Mouse (Mus musculus) ES-Bruce4 (cell line): ENCODE results near the gene Pitpna. TPM values are rescaled to one million over a fixed set of nuclear protein-coding genes. Genes with fewer than 3 reads are reported as not detected.

Experiments
- H3K27ac ChIP-seq: 2 replicates; pipeline ENCODE4 v1.5.1; 2012; ENCODE audit warnings: low read length, inconsistent platforms; ENCODE audit not compliant: insufficient read depth
- H3K27me3 ChIP-seq: 2 replicates; pipeline ENCODE4 v1.6.1; 2012; ENCODE audit warnings: mild to moderate bottlenecking, low read length, inconsistent platforms; ENCODE audit not compliant: control insufficient read depth, poor library complexity, insufficient read depth, severe bottlenecking
- H3K36me3 ChIP-seq: 2 replicates; pipeline ENCODE4 v1.6.1; 2012; ENCODE audit warnings: inconsistent platforms, mild to moderate bottlenecking, low read length, moderate library complexity; ENCODE audit not compliant: control insufficient read depth, poor library complexity, insufficient read depth, severe bottlenecking
- H3K4me1 ChIP-seq: one replicate; pipeline ENCODE4 v1.8.1; 2011; ENCODE audit warnings: low read length; ENCODE audit not compliant: control insufficient read depth, insufficient read depth
- H3K4me3 ChIP-seq: 2 replicates; pipeline ENCODE4 v1.5.1; 2011; ENCODE audit warnings: low read depth, mild to moderate bottlenecking, low read length
- H3K9ac ChIP-seq: 2 replicates; pipeline ENCODE4 v1.6.1; 2012; ENCODE audit warnings: low read depth, mild to moderate bottlenecking, inconsistent platforms; ENCODE audit not compliant: poor library complexity, severe bottlenecking
- H3K9me3 ChIP-seq: replicated peaks from 2 replicates; pipeline ENCODE4 v1.6.1; 2012; ENCODE audit warnings: mild to moderate bottlenecking, low read length, inconsistent platforms; ENCODE audit not compliant: control insufficient read depth, poor library complexity, insufficient read depth, severe bottlenecking
- CTCF ChIP-seq: IDR thresholded peaks from one replicate; pipeline ENCODE4 v1.8.1; 2011; ENCODE audit warnings: low read depth, low read length
- EP300 ChIP-seq: IDR thresholded peaks from 2 replicates; pipeline ENCODE4 v1.6.1; 2011; ENCODE audit warnings: low read depth, low read length; ENCODE audit not compliant: insufficient read depth
- POLR2A ChIP-seq: IDR thresholded peaks from one replicate; pipeline ENCODE4 v1.8.1; 2011; ENCODE audit warnings: low read length; ENCODE audit not compliant: insufficient read depth
- polyA plus RNA-seq: library from polyadenylated mRNA; stranded (reverse); fragments of >200 nt; gene quantifications from 2 replicates; pipeline ENCODE4 v1.2.4, GENCODE M21; 2011; ENCODE audit warnings: low read depth; ENCODE audit not compliant: missing spikeins, insufficient read depth, insufficient read length

The Pitpna gene
- polyA plus RNA-seq, 1 experiment = 70.5 TPM

DNA sequence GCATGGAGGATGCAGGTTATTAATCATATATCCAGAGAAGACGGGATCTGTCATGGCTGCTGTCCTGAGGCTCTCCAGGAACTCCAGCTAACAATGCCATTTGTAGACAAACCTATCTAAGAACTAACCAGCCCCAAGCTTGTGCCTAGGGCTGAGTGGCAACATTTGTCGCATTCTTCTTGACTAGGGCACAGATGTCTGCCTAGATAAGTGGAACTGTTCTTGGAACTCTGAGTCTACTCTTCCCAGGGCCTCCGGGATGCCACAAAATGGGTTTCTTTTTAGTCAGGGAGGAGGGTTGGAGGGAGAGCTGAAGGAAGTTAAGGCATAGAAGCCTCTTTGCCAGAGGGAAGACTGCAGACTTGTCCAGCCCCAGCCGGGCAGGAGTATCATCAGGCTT, 41.8 kb upstream of the Pitpna start:
- TF ChIP-seq EP300 (no peak), CTCF (no peak), POLR2A (no peak)
- H3K27me3 ChIP-seq = no peaks in the 10 kb centered on the region
- no peak overlapping the region for H3K4me3 ChIP-seq
- peaks cover 2% of the 10 kb centered on the region for H3K4me1 ChIP-seq
- no peak overlapping the region for H3K27ac ChIP-seq
- no peaks in the 10 kb centered on the region for H3K9me3 ChIP-seq
- no peaks in the 10 kb centered on the region for H3K36me3 ChIP-seq
- H3K9ac ChIP-seq = no peak overlapping the region

DNA sequence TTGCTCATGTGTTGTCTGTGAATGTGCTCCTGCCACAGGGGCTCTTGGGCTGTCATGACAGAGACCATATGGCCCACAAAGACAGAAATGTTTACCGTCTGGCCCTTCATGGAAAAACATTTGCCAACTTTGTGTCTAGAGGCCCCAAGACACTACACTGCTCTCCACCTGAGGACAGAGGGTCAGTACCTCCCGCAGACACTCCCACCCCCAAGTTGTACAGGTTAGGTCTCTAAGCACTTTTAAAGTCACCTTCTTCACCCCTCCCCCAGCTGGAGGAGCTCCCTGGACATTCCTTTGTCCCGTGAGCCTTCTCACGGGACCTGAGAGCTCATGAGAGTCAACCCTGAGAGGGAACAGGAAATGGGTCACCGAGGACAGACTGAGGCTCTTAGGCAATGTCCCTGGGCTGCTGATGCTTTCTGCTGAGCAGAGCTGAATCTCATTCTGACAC, 38.2 kb upstream of the Pitpna start:
- H3K36me3 ChIP-seq = no peaks in the 10 kb centered on the region
- H3K27me3 ChIP-seq = no peaks in the 10 kb centered on the region
- TF ChIP-seq CTCF = no peak
- 0 out of 2 replicates have a peak, but pooled peaks have one; percentile 37 for TF ChIP-seq EP300
- H3K9ac ChIP-seq = no peak overlapping the region
- H3K4me3 ChIP-seq = no peak overlapping the region
- no peaks in the 10 kb centered on the region for H3K9me3 ChIP-seq
- no peak overlapping the region for H3K27ac ChIP-seq
- peaks cover 8% of the 10 kb centered on the region for H3K4me1 ChIP-seq

DNA sequence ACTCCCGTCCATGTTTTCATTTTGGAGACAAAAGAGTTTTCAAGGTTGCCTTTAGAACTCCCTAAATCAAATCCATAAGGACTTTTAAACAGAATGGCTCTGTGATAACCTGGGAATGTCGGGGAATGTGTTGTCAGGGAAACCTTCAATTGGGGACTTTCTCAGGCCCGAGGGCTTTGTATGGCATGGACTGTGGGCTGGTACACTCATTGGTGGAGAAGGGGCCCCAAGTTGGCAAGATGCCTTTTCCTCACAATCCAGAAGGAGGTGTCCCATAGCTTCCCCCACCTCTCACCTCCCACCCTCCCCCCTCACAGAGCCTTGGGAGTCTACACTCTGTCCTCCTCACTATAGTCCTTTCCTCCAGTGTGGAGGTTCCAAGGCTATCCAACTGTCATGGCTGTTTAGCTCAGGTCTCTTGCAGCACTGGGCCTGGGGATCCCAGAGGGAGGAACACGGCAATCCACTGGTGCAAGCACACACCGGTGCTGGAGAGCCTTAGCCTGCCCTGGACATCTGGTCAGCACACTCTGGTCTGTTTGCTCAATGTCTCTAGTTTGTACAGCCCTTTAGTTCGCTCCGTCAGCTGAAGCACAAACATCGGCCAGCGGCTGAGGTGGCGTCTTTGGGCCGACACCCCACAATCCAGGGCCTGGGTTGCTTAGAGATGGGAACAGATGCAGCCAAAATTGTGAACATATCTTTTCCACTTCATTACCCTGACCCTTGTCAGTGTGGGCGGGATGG, 37.5 kb upstream of the Pitpna start:
- Histone ChIP-seq H3K4me3 (no peak overlapping the region), H3K9me3 (no peaks in the 10 kb centered on the region), H3K4me1 (peaks cover 8% of the 10 kb centered on the region), H3K9ac (no peak overlapping the region), H3K27me3 (no peaks in the 10 kb centered on the region), H3K36me3 (no peaks in the 10 kb centered on the region), H3K27ac (no peak overlapping the region)
- TF ChIP-seq CTCF = no peak
- TF ChIP-seq EP300 = no peak
- TF ChIP-seq POLR2A = no peak

DNA sequence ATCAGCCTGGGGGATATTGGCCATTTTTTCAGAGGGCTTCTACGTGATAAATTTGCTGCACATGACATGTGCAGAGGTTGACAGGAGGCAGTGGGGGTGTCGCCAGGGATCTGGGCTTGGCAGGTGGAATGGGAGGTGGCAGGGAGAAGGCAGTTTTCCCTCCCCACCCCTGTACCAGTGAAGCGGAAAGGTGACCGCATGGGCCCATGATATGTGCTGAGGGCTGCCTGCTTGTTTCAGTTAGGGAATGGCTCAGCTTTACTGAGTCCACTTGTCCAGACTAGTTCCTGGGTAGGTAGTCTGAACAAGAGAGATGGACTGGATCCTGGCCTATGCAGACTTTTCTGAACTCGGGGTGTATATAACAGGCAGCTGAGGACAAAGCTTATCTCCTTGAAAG, 36.6 kb upstream of the Pitpna start:
- no peak overlapping the region for H3K27ac ChIP-seq

DNA sequence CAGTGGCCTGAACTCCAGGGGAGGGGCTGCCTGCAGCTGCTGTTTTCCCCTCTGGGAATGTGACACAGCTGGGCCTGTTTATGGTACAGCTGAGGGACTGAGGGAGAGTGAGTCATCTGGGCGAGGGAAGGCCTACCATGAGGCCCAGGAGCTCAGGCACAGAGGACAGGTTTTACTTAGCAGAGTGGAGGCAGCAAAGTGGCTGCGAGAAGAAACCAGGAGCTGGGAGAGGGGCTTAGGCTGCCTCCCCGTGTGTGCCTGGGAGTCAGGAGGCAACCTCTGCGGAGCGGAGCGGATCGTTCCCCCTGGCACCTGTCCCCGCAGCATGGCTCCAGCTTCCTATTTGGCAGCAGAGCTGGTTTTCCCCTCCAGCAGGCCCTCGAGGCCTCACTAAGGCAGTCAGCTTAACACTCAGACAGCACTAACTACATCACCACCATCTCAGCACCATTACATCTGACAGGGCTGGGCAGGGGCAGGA, 35.9 kb upstream of the Pitpna start:
- Histone ChIP-seq H3K4me3 (no peak overlapping the region; the same call in 1 of the 2 replicates), H3K4me1 (peaks cover 9% of the 10 kb centered on the region), H3K9me3 (no peaks in the 10 kb centered on the region), H3K27me3 (no peaks in the 10 kb centered on the region), H3K9ac (peak overlapping the region; percentile 4; the same call in 1 of the 2 replicates), H3K36me3 (no peaks in the 10 kb centered on the region), H3K27ac (peak overlapping the region; percentile 4)
- TF ChIP-seq EP300 (0 out of 2 replicates have a peak, but pooled peaks have one; percentile 60), POLR2A (no peak)

More for the DNA sequence above, 36.6 kb upstream of the Pitpna start:
- 0 out of 2 replicates have a peak overlapping the region, but pooled peaks have one; percentile 4 for H3K9ac ChIP-seq
- H3K9me3 ChIP-seq = no peaks in the 10 kb centered on the region
- TF ChIP-seq EP300 (no peak), POLR2A (no peak), CTCF (no peak)
- no peaks in the 10 kb centered on the region for H3K36me3 ChIP-seq
- peaks cover 8% of the 10 kb centered on the region for H3K4me1 ChIP-seq
- no peak overlapping the region for H3K4me3 ChIP-seq
- H3K27me3 ChIP-seq = no peaks in the 10 kb centered on the region

DNA sequence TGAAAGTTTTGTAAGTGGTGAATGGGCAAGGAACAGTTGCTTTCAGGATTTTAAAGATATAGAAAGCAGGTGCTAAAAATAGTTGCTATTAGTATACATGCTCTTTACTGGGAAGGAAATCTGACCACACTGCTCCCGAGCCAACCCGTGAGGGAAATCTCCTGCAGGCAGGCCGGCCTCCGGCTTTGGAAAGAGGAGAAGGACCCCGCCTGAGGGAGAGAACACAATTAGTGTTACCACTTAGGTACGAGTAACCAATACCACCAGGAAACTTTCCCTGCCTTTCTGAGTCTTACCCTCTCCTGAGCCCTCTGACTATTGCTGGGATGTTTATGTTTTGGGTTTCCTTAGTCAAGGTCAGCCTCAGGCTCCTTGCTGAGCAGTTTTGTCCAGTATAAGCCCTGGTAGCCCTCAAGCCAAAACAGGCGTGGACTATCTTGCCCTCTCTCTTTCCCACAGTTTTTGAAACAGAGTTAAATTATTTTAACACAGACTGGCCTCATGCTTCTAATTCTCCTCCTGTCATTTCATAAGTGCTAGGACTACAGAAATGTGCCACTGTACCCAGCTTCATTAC, 34.9 kb upstream of the Pitpna start:
- H3K27ac ChIP-seq = peak overlapping the region; percentile 15; the same call in 1 of the 2 replicates
- no peaks in the 10 kb centered on the region for H3K9me3 ChIP-seq
- H3K27me3 ChIP-seq = no peaks in the 10 kb centered on the region
- TF ChIP-seq EP300 (no peak), CTCF (no peak), POLR2A (no peak)
- no peak overlapping the region for H3K4me3 ChIP-seq
- H3K4me1 ChIP-seq = peaks cover 9% of the 10 kb centered on the region
- no peak overlapping the region for H3K9ac ChIP-seq
- no peaks in the 10 kb centered on the region for H3K36me3 ChIP-seq
